In genomic region chr4:34560971-34561370, GRCm38 (mm10) we compare ENCODE assay signal across 8 mouse cellular contexts. TPM values are rescaled to one million over a fixed set of nuclear protein-coding genes. Genes with fewer than 3 reads are reported as not detected.
A peak's percentile ranks its signal among the peaks of the same experiment; 100 is the strongest.
DNase-seq lines count a peak whose midpoint lies in the region; ATAC-seq and TF ChIP-seq lines count a peak whose summit lies in the region.
"Had no signal": no experiment of that assay in that cellular context is flagged by ENCODE, and none has a peak within 500 bp of the region (broad histone marks: within the 10 kb centered on the region; RNA-seq: fewer than 3 reads in every experiment).

No protein-coding gene starts in this region.

- no peak overlapping the region for H3K9ac ChIP-seq in liver, embryonic 12.5 days
- H3K9ac ChIP-seq: heart, embryonic 13.5 days had no signal

- no peak overlapping the region for H3K4me3 ChIP-seq in liver, embryonic 12.5 days
- H3K4me3 ChIP-seq: heart, embryonic 13.5 days had no signal

- no peaks in the 10 kb centered on the region for H3K9me3 ChIP-seq in liver, embryonic 12.5 days (replicated peaks)
- H3K9me3 ChIP-seq: heart, embryonic 13.5 days had no signal

- H3K36me3 ChIP-seq in liver, embryonic 12.5 days = peaks cover 33% of the 10 kb centered on the region

- peaks cover 35% of the 10 kb centered on the region for H3K4me1 ChIP-seq in liver, embryonic 12.5 days

- H3K27me3 ChIP-seq in liver, embryonic 12.5 days (replicated peaks) = no peaks in the 10 kb centered on the region
- H3K27me3 ChIP-seq: heart, embryonic 13.5 days had no signal

- no peak overlapping the region for H3K27ac ChIP-seq in liver, embryonic 12.5 days
- H3K27ac ChIP-seq: heart, embryonic 13.5 days had no signal

- peak; percentile 54; the same call in 1 of the 2 replicates for TF ChIP-seq CTCF in brain, embryonic 14.5 days (IDR thresholded peaks at IDR 0.05; ENCODE audit: borderline replicate concordance, extremely low read depth, insufficient read depth, insufficient read length)

- WGBS in liver, embryonic 12.5 days (ENCODE audit: insufficient replicate concordance) = 50% methylated on average over 4 of the region's 4 CpGs

- no peak for ATAC-seq in liver, embryonic 12.5 days
- peak; percentile 95 for ATAC-seq in megakaryocyte progenitor cell, adult 5-6 weeks (replicated peaks; ENCODE audit: poor library complexity)

- no peak overlapping the region for H3K4me2 ChIP-seq in liver, embryonic 12.5 days
- H3K4me2 ChIP-seq: heart, embryonic 13.5 days had no signal

- DNase-seq in liver = peak; percentile 52
- peak; percentile 67 for DNase-seq in brain, embryonic 14.5 days (ENCODE audit: low read depth)
- peak; percentile 35 for DNase-seq in kidney, adult 18-20 months
- DNase-seq in thymus, postnatal 25 days = peak; percentile 67
- no peak for DNase-seq in layer of hippocampus, postnatal 25 days (ENCODE audit: extremely low spot score in 1 of 2, low spot score in 1 of 2)

- TF ChIP-seq POLR2A in brain, embryonic 14.5 days (IDR thresholded peaks at IDR 0.05; ENCODE audit: borderline replicate concordance, extremely low read depth, insufficient read depth, insufficient read length, poor library complexity, severe bottlenecking) = no peak

RNA-seq across cellular contexts. Expression of gene Akirin2, which starts 10.2 kb away (rescaled TPM):
- 48.1 and 48.8 TPM in 2 replicates for polyA plus RNA-seq in liver, embryonic 12.5 days (2016; fragmentation: Nextera tagmentation; extraction: Ambion mirVana)
- polyA plus RNA-seq in brain, embryonic 14.5 days (2012; rRNA removed) = 139 and 159 TPM in 2 replicates
- 48.9 and 56.4 TPM in 2 replicates for total RNA-seq in megakaryocyte progenitor cell, adult 5-6 weeks (2015)
- 43.6 and 45.2 TPM in 2 replicates for total RNA-seq in megakaryocyte progenitor cell, adult 5-6 weeks (2017)
- 10 to 100 TPM; 94.3 to 99.4 TPM for total RNA-seq in layer of hippocampus, postnatal 25 days (2021)

RNA-seq across cellular contexts. Expression of gene Orc3, which starts 53.8 kb away (rescaled TPM):
- polyA plus RNA-seq in liver, embryonic 12.5 days (2016; fragmentation: Nextera tagmentation; extraction: Ambion mirVana) = 73.0 and 75.2 TPM in 2 replicates
- polyA plus RNA-seq in brain, embryonic 14.5 days (2012; rRNA removed) = 58.8 and 62.7 TPM in 2 replicates
- total RNA-seq in megakaryocyte progenitor cell, adult 5-6 weeks (2015) = 160 TPM in 2 replicates
- total RNA-seq in megakaryocyte progenitor cell, adult 5-6 weeks (2017) = 112 and 121 TPM in 2 replicates
- 10 to 100 TPM; 44.9 to 60.9 TPM for total RNA-seq in layer of hippocampus, postnatal 25 days (2021)

RNA-seq across cellular contexts. Expression of gene Rars2, which starts 53.8 kb away (rescaled TPM):
- polyA plus RNA-seq in liver, embryonic 12.5 days (2016; fragmentation: Nextera tagmentation; extraction: Ambion mirVana) = 50.9 and 51.3 TPM in 2 replicates
- 27.3 and 36.0 TPM in 2 replicates for polyA plus RNA-seq in brain, embryonic 14.5 days (2012; rRNA removed)
- 39.8 and 40.4 TPM in 2 replicates for total RNA-seq in megakaryocyte progenitor cell, adult 5-6 weeks (2015)
- 42.6 and 60.1 TPM in 2 replicates for total RNA-seq in megakaryocyte progenitor cell, adult 5-6 weeks (2017)
- 10 to 100 TPM; 22.6 to 33.8 TPM for total RNA-seq in layer of hippocampus, postnatal 25 days (2021)

Comparison
In these comparisons a context has a peak if more than half of its experiments do, and no peak if none do; other contexts are left out.
1. DNase-seq: peak in liver (single experiment), brain, embryonic 14.5 days (single experiment), kidney, adult 18-20 months (single experiment) and thymus, postnatal 25 days (single experiment); none in layer of hippocampus, postnatal 25 days (0 of 2).